Mouse (Mus musculus): ENCODE measurements at regions not wholly inside any gene's neighbourhood (a gene's known extent, or its start where the extent isn't known, plus 50 kb on each side); places are given as distances from the start of the nearest gene placed in this dataset.

GRCm38 (mm10) chr1:194038711-194039110, 579.3 kb upstream of the Plxna2 start:
- DNase-seq (ENCODE audit: low spot score), result no peak

GRCm38 (mm10) chr1:194034199-194034883, 583.7 kb upstream of the Plxna2 start:
- DNase-seq (ENCODE audit: low spot score), result no peak

- no peak for DNase-seq (ENCODE audit: low spot score)
Measured at GRCm38 (mm10) chr1:194032603-194033002, 585.4 kb upstream of the Plxna2 start.

GRCm38 (mm10) chr1:194030651-194031228, 587.3 kb upstream of the Plxna2 start:
- no peak for DNase-seq (ENCODE audit: low spot score)

- no peak for DNase-seq (ENCODE audit: low spot score)
Measured at GRCm38 (mm10) chr1:194026958-194027692, 590.9 kb upstream of the Plxna2 start.

GRCm38 (mm10) chr1:194026213-194026612, 591.8 kb upstream of the Plxna2 start:
- no peak for DNase-seq (ENCODE audit: low spot score)

GRCm38 (mm10) chr1:194019282-194019681, 598.7 kb upstream of the Plxna2 start:
- no peak for DNase-seq (ENCODE audit: low spot score)

GRCm38 (mm10) chr1:193992226-193992625, 622.1 kb upstream of the Camk1g start:
- DNase-seq (ENCODE audit: low spot score), result no peak

GRCm38 (mm10) chr1:193989956-193990675, 620.0 kb upstream of the Camk1g start:
- no peak for DNase-seq (ENCODE audit: low spot score)

GRCm38 (mm10) chr1:193988970-193989904, 619.1 kb upstream of the Camk1g start:
- no peak for DNase-seq (ENCODE audit: low spot score)

GRCm38 (mm10) chr1:193980571-193980970, 610.5 kb upstream of the Camk1g start:
- DNase-seq (ENCODE audit: low spot score), result no peak

GRCm38 (mm10) chr1:193971537-193971936, 601.4 kb upstream of the Camk1g start:
- DNase-seq (ENCODE audit: low spot score), result no peak

GRCm38 (mm10) chr1:193969264-193969908, 599.3 kb upstream of the Camk1g start:
- no peak for DNase-seq (ENCODE audit: low spot score)

GRCm38 (mm10) chr1:193967957-193968926, 598.1 kb upstream of the Camk1g start:
- no peak for DNase-seq (ENCODE audit: low spot score)

GRCm38 (mm10) chr1:193966652-193967555, 596.8 kb upstream of the Camk1g start:
- no peak for DNase-seq (ENCODE audit: low spot score)

GRCm38 (mm10) chr1:193965278-193965677, 595.2 kb upstream of the Camk1g start:
- DNase-seq (ENCODE audit: low spot score), result no peak

GRCm38 (mm10) chr1:193951936-193952335, 581.8 kb upstream of the Camk1g start:
- no peak for DNase-seq (ENCODE audit: low spot score)

- no peak for DNase-seq (ENCODE audit: low spot score)
Measured at GRCm38 (mm10) chr1:193949817-193950216, 579.7 kb upstream of the Camk1g start.
